Mouse (Mus musculus) midbrain, embryonic 14.5 days (tissue): Measurements from ENCODE around the gene Gan. TPM values are rescaled to one million over a fixed set of nuclear protein-coding genes. Genes with fewer than 3 reads are reported as not detected.

Experiments used
- ATAC-seq: fragments of 200-750 bp; cut with Nextera tagmentation; 2 replicates; pipeline ENCODE4 v1.8.0; 2017; ENCODE audit warnings: moderate number of reproducible peaks, moderate library complexity; ENCODE audit not compliant: low FRiP score, low TSS enrichment
- DNase-seq: peaks from one replicate; pipeline ENCODE4 v3.0.0-alpha.2; 2015
- H3K27ac ChIP-seq: fragments of 300-500 bp; sonication (generic); replicated peaks from 2 replicates; pipeline ENCODE4 v1.5.1; 2014; ENCODE audit warnings: mild to moderate bottlenecking, low read depth, low read length, moderate library complexity
- H3K27me3 ChIP-seq: fragments of 300-500 bp; sonication (generic); 2 replicates; pipeline ENCODE4 v1.6.1; 2014; ENCODE audit warnings: low read length, control low read depth, mixed read lengths; ENCODE audit not compliant: control insufficient read depth, insufficient read depth
- H3K36me3 ChIP-seq: fragments of 300-500 bp; sonication (generic); 2 replicates; pipeline ENCODE4 v1.6.1; 2014; ENCODE audit warnings: low read length, control low read depth; ENCODE audit not compliant: control insufficient read depth, insufficient read depth
- H3K4me1 ChIP-seq: fragments of 300-500 bp; sonication (generic); 2 replicates; pipeline ENCODE4 v1.6.1; 2014; ENCODE audit warnings: mild to moderate bottlenecking, antibody characterized with exemption, low read length, control low read depth; ENCODE audit not compliant: control insufficient read depth, insufficient read depth
- H3K4me2 ChIP-seq: fragments of 300-500 bp; sonication (generic); 2 replicates; pipeline ENCODE4 v1.6.1; 2014; ENCODE audit warnings: mild to moderate bottlenecking, low read length, moderate library complexity
- H3K4me3 ChIP-seq: fragments of 300-500 bp; sonication (generic); replicated peaks from 2 replicates; pipeline ENCODE4 v1.5.1; 2014; ENCODE audit warnings: low read depth, low read length
- H3K9ac ChIP-seq: fragments of 300-500 bp; sonication (generic); replicated peaks from 2 replicates; pipeline ENCODE4 v1.6.1; 2014; ENCODE audit warnings: mild to moderate bottlenecking, low read length, moderate library complexity
- H3K9me3 ChIP-seq: fragments of 300-500 bp; sonication (generic); 2 replicates; pipeline ENCODE4 v1.6.1; 2016; ENCODE audit warnings: low read length, control low read depth, mixed read lengths; ENCODE audit not compliant: control insufficient read depth
- WGBS: fragments of 180-500 bp; shearing (Covaris S2); extraction: QIAGEN DNeasy Blood & Tissue Kit; methylation state at CpG from one replicate; pipeline ENCODE4 v1.1.7; 2014; 5-methylcytosine and 5-hydroxymethylcytosine counted together
- polyA plus RNA-seq: library from polyadenylated mRNA; unstranded; fragments of >200 nt; fragmentation: Nextera tagmentation; extraction: Ambion mirVana; gene quantifications from 2 replicates; pipeline ENCODE4 v1.2.1, GENCODE M21; 2014

Gan gene
- polyA plus RNA-seq, 1 experiment from 2014 or later, result 4.9 TPM

GRCm38 (mm10) chr8:117118409-117118808 is 39.5 kb upstream of the Gan start:
- DNase-seq, result no peak
- no peaks in the 10 kb centered on the region for H3K4me1 ChIP-seq
- H3K27ac ChIP-seq, result no peak overlapping the region
- H3K4me3 ChIP-seq, result no peak overlapping the region
- H3K4me2 ChIP-seq, result no peak overlapping the region
- ATAC-seq, result no peak
- H3K9ac ChIP-seq, result no peak overlapping the region
- WGBS, result 89% methylated on average over 9 of the region's 9 CpGs
- H3K9me3 ChIP-seq, result no peaks in the 10 kb centered on the region
- no peaks in the 10 kb centered on the region for H3K27me3 ChIP-seq
- H3K36me3 ChIP-seq, result no peaks in the 10 kb centered on the region

GRCm38 (mm10) chr8:117121277-117121676 is 36.7 kb upstream of the Gan start:
- 67% methylated on average over 8 of the region's 8 CpGs for WGBS
- no peak overlapping the region for H3K9ac ChIP-seq
- H3K4me1 ChIP-seq, result no peaks in the 10 kb centered on the region
- no peaks in the 10 kb centered on the region for H3K36me3 ChIP-seq
- no peak for DNase-seq
- H3K4me3 ChIP-seq, result no peak overlapping the region
- ATAC-seq, result no peak
- H3K4me2 ChIP-seq, result no peak overlapping the region
- no peak overlapping the region for H3K27ac ChIP-seq
- no peaks in the 10 kb centered on the region for H3K9me3 ChIP-seq
- H3K27me3 ChIP-seq, result no peaks in the 10 kb centered on the region

GRCm38 (mm10) chr8:117123850-117124633 is 33.9 kb upstream of the Gan start:
- 81% methylated on average over 13 of the region's 13 CpGs for WGBS
- ATAC-seq (no peak), DNase-seq (no peak)
- no peaks in the 10 kb centered on the region for H3K9me3 ChIP-seq
- no peak overlapping the region for H3K4me2 ChIP-seq
- no peak overlapping the region for H3K4me3 ChIP-seq
- H3K4me1 ChIP-seq, result no peaks in the 10 kb centered on the region
- H3K27me3 ChIP-seq, result no peaks in the 10 kb centered on the region
- no peak overlapping the region for H3K27ac ChIP-seq
- H3K9ac ChIP-seq, result no peak overlapping the region
- H3K36me3 ChIP-seq, result no peaks in the 10 kb centered on the region

GRCm38 (mm10) chr8:117125854-117126253 is 32.1 kb upstream of the Gan start:
- Histone ChIP-seq H3K36me3 (no peaks in the 10 kb centered on the region), H3K9me3 (no peaks in the 10 kb centered on the region), H3K27ac (no peak overlapping the region), H3K27me3 (no peaks in the 10 kb centered on the region), H3K4me1 (no peaks in the 10 kb centered on the region), H3K9ac (no peak overlapping the region), H3K4me2 (no peak overlapping the region), H3K4me3 (no peak overlapping the region)
- no peak for ATAC-seq
- WGBS, result 89% methylated on average over 3 of the region's 3 CpGs
- no peak for DNase-seq

GRCm38 (mm10) chr8:117126411-117126810 is 31.5 kb upstream of the Gan start:
- Histone ChIP-seq H3K27me3 (no peaks in the 10 kb centered on the region), H3K9ac (no peak overlapping the region), H3K27ac (no peak overlapping the region), H3K4me2 (no peak overlapping the region), H3K4me3 (no peak overlapping the region), H3K9me3 (no peaks in the 10 kb centered on the region), H3K36me3 (no peaks in the 10 kb centered on the region), H3K4me1 (no peaks in the 10 kb centered on the region)
- DNase-seq (no peak), ATAC-seq (no peak)
- WGBS, result 97% methylated on average over 3 of the region's 3 CpGs

DNA sequence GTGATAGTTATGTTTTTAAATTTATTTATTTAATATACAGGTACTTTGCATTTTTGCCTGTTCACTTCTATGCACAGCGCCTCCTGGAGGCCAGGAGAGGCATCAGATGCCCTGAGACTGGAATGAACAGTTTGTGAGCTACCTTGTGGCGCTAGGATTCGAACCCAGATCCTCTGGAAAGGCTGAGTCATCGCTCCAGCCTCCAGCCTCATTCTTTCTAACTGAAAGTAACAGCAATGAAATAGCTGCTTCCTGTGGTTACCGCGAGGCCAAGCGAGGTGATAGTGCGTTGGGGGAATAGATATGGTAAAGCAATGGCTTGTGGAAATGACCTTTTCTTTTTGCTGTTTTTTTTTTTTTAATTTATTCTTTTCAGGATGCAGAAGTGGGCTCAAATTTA is 30.9 kb upstream of the Gan start:
- ATAC-seq, result no peak
- WGBS, result 82% methylated on average over 8 of the region's 8 CpGs

DNA sequence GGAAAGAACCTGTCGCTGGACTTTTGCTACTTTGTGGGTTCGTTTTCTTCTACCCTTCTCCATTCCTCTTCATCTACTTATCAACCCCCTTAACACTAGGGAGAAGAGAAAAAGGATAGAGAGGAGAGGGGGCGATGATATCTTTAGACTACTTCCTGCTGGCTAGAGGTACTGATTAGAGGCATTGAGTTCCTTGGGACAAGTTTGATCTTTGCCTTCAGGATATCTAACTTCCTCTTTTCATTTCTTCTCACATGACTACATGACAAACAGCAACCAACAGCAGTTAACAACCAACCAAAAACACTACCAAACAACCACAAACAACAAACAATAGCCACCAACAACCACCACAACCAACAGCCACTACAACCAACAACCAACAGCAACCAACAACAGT is 24.2 kb upstream of the Gan start:
- H3K4me3 ChIP-seq, result no peak overlapping the region
- H3K27me3 ChIP-seq, result no peaks in the 10 kb centered on the region
- no peak for ATAC-seq
- no peaks in the 10 kb centered on the region for H3K36me3 ChIP-seq
- H3K9ac ChIP-seq, result no peak overlapping the region
- no peak for DNase-seq
- no peaks in the 10 kb centered on the region for H3K9me3 ChIP-seq
- WGBS, result 91% methylated on average over 3 of the region's 3 CpGs
- H3K4me1 ChIP-seq, result no peaks in the 10 kb centered on the region
- no peak overlapping the region for H3K27ac ChIP-seq
- H3K4me2 ChIP-seq, result no peak overlapping the region

More for the DNA sequence above, 30.9 kb upstream of the Gan start:
- Histone ChIP-seq H3K27ac (no peak overlapping the region), H3K9ac (no peak overlapping the region), H3K9me3 (no peaks in the 10 kb centered on the region), H3K4me3 (no peak overlapping the region), H3K4me1 (no peaks in the 10 kb centered on the region), H3K27me3 (no peaks in the 10 kb centered on the region), H3K36me3 (no peaks in the 10 kb centered on the region), H3K4me2 (no peak overlapping the region)
- DNase-seq, result no peak

GRCm38 (mm10) chr8:117136351-117136750 is 21.6 kb upstream of the Gan start:
- Histone ChIP-seq H3K27me3 (no peaks in the 10 kb centered on the region), H3K27ac (no peak overlapping the region), H3K9me3 (no peaks in the 10 kb centered on the region), H3K4me3 (no peak overlapping the region), H3K36me3 (no peaks in the 10 kb centered on the region), H3K4me1 (no peaks in the 10 kb centered on the region), H3K4me2 (no peak overlapping the region), H3K9ac (no peak overlapping the region)
- 9% methylated on average over 4 of the region's 4 CpGs for WGBS
- DNase-seq (no peak), ATAC-seq (no peak)

- WGBS, result 72% methylated on average over 2 of the region's 2 CpGs
- ATAC-seq, result no peak
- no peaks in the 10 kb centered on the region for H3K27me3 ChIP-seq
- no peak overlapping the region for H3K4me2 ChIP-seq
- no peak overlapping the region for H3K27ac ChIP-seq
- no peak overlapping the region for H3K9ac ChIP-seq
- H3K4me3 ChIP-seq, result no peak overlapping the region
- no peaks in the 10 kb centered on the region for H3K9me3 ChIP-seq
- DNase-seq, result no peak
- H3K36me3 ChIP-seq, result no peaks in the 10 kb centered on the region
- H3K4me1 ChIP-seq, result no peaks in the 10 kb centered on the region
Observed at GRCm38 (mm10) chr8:117136763-117137162, 21.2 kb upstream of the Gan start.
